Mouse (Mus musculus) forebrain, postnatal 0 days (tissue): ENCODE measurements around the gene Acot12. TPM values are rescaled to one million over a fixed set of nuclear protein-coding genes. Genes with fewer than 3 reads are reported as not detected.

Experiments used
- ATAC-seq: fragments of 200-750 bp; cut with Nextera tagmentation; 2 replicates; pipeline ENCODE4 v1.8.0; 2017; ENCODE audit warnings: mild to moderate bottlenecking, moderate library complexity
- DNase-seq: peaks from one replicate; pipeline ENCODE4 v3.0.0-alpha.2; 2015
- H3K27ac ChIP-seq: fragments of 300-500 bp; sonication (generic); 2 replicates; pipeline ENCODE4 v1.5.1; 2014; ENCODE audit warnings: low read depth, mild to moderate bottlenecking, antibody characterized with exemption, low read length, moderate library complexity, mixed read lengths
- H3K27me3 ChIP-seq: fragments of 300-500 bp; sonication (generic); 2 replicates; pipeline ENCODE4 v1.6.1; 2014; ENCODE audit warnings: mild to moderate bottlenecking, low read length, mixed read lengths; ENCODE audit not compliant: insufficient read depth
- H3K36me3 ChIP-seq: fragments of 300-500 bp; sonication (generic); 2 replicates; pipeline ENCODE4 v1.6.1; 2014; ENCODE audit warnings: mild to moderate bottlenecking, moderate library complexity; ENCODE audit not compliant: insufficient read depth
- H3K4me1 ChIP-seq: fragments of 300-500 bp; sonication (generic); 2 replicates; pipeline ENCODE4 v1.6.1; 2014; ENCODE audit warnings: antibody characterized with exemption; ENCODE audit not compliant: insufficient read depth
- H3K4me2 ChIP-seq: fragments of 300-500 bp; sonication (generic); 2 replicates; pipeline ENCODE4 v1.6.1; 2014; ENCODE audit warnings: low read depth, mild to moderate bottlenecking, moderate library complexity
- H3K4me3 ChIP-seq: fragments of 300-500 bp; sonication (generic); 2 replicates; pipeline ENCODE4 v1.5.1; 2014; ENCODE audit warnings: low read depth, low read length, mixed read lengths
- H3K9ac ChIP-seq: fragments of 300-500 bp; sonication (generic); 2 replicates; pipeline ENCODE4 v1.6.1; 2014; ENCODE audit warnings: mild to moderate bottlenecking
- H3K9me3 ChIP-seq: fragments of 300-500 bp; sonication (generic); 2 replicates; pipeline ENCODE4 v1.6.1; 2016; ENCODE audit warnings: low read length
- CTCF ChIP-seq: sonication (generic); IDR thresholded peaks from 2 replicates; pipeline ENCODE4 v1.5.1; 2016; ENCODE audit warnings: antibody characterized with exemption, control low read depth, low read depth
- WGBS: fragments of 180-500 bp; shearing (Covaris S2); extraction: QIAGEN DNeasy Blood & Tissue Kit; methylation state at CpG from one replicate; pipeline ENCODE4 v1.1.7; 2014; 5-methylcytosine and 5-hydroxymethylcytosine counted together
- polyA plus RNA-seq: library from polyadenylated mRNA; unstranded; fragments of >200 nt; fragmentation: Nextera tagmentation; extraction: Ambion mirVana; gene quantifications from 2 replicates; pipeline ENCODE4 v1.2.1, GENCODE M21; 2015
- total RNA-seq: library from RNA; depleted of rRNA; stranded (reverse); fragments of >200 nt; gene quantifications from 2 replicates; pipeline ENCODE4 v1.2.3, GENCODE M21; 2014

Acot12 gene
- total and polyA plus RNA-seq, 2 experiments from 2014 or later = 0.10 to 0.14 TPM

- Histone ChIP-seq H3K27me3 (no peaks in the 10 kb centered on the region), H3K36me3 (peaks cover 37% of the 10 kb centered on the region), H3K4me2 (no peak overlapping the region), H3K9ac (no peak overlapping the region), H3K4me3 (no peak overlapping the region), H3K4me1 (no peaks in the 10 kb centered on the region), H3K9me3 (no peaks in the 10 kb centered on the region), H3K27ac (no peak overlapping the region)
- no peak for TF ChIP-seq CTCF
- ATAC-seq (no peak), DNase-seq (no peak)
- WGBS = 94% methylated on average over 6 of the region's 6 CpGs
Observed at GRCm38 (mm10) chr13:91796916-91797315, 55.6 kb downstream of the Acot12 start.

DNA sequence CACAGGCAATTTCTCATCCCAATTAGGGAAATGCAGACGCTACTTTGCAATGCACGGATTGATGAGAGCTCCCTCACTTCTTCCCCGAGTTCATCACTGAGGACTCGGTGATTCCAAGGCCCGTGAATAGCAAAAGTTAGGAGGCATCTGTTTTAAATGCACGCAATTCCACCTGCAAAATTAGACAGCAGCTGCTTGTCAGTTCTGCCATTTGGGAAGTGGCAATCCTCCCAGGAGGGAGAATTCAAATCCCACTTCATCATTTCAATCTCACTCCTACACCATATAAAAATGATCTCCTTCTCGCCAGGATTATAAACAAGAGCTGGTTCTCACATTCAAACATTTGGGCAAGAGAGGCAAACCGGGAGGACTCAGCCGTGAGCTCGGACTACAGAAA lies 56.1 kb downstream of the Acot12 start:
- no peak for TF ChIP-seq CTCF
- Histone ChIP-seq H3K9ac (no peak overlapping the region), H3K4me1 (no peaks in the 10 kb centered on the region), H3K27me3 (no peaks in the 10 kb centered on the region), H3K9me3 (no peaks in the 10 kb centered on the region), H3K4me2 (no peak overlapping the region), H3K27ac (no peak overlapping the region), H3K36me3 (peaks cover 37% of the 10 kb centered on the region), H3K4me3 (no peak overlapping the region)
- DNase-seq (peak; percentile 14), ATAC-seq (0 out of 2 replicates have a peak, but pooled peaks have one; percentile 8)
- 79% methylated on average over 10 of the region's 10 CpGs for WGBS

- TF ChIP-seq CTCF = no peak
- H3K4me3 ChIP-seq = no peak overlapping the region
- H3K9ac ChIP-seq = no peak overlapping the region
- WGBS = 91% methylated on average over 5 of the region's 5 CpGs
- H3K4me1 ChIP-seq = no peaks in the 10 kb centered on the region
- no peaks in the 10 kb centered on the region for H3K9me3 ChIP-seq
- H3K27ac ChIP-seq = no peak overlapping the region
- no peak for DNase-seq
- no peak overlapping the region for H3K4me2 ChIP-seq
- peaks cover 40% of the 10 kb centered on the region for H3K36me3 ChIP-seq
- ATAC-seq = no peak
- H3K27me3 ChIP-seq = no peaks in the 10 kb centered on the region
Observed at GRCm38 (mm10) chr13:91801726-91802125, 60.4 kb downstream of the Acot12 start.

GRCm38 (mm10) chr13:91807155-91807839 lies 66.0 kb downstream of the Acot12 start, which contains the start of gene Zcchc9:
Gene Zcchc9, minus strand, starts transcription at chr13:91807705.
- Histone ChIP-seq H3K27me3 (no peaks in the 10 kb centered on the region), H3K27ac (peak within 1 kb of the TSS; percentile 94), H3K4me3 (peak within 1 kb of the TSS; percentile 91), H3K9me3 (no peaks in the 10 kb centered on the region), H3K9ac (peak within 1 kb of the TSS; percentile 98), H3K4me1 (no peaks in the 10 kb centered on the region), H3K4me2 (peak within 1 kb of the TSS; percentile 47), H3K36me3 (peaks cover 11% of the 10 kb centered on the region)
- TF ChIP-seq CTCF = peak; percentile 67
- WGBS = 2% methylated on average over 50 of the region's 50 CpGs
- ATAC-seq (peak; percentile 99), DNase-seq (peak; percentile 95)

DNA sequence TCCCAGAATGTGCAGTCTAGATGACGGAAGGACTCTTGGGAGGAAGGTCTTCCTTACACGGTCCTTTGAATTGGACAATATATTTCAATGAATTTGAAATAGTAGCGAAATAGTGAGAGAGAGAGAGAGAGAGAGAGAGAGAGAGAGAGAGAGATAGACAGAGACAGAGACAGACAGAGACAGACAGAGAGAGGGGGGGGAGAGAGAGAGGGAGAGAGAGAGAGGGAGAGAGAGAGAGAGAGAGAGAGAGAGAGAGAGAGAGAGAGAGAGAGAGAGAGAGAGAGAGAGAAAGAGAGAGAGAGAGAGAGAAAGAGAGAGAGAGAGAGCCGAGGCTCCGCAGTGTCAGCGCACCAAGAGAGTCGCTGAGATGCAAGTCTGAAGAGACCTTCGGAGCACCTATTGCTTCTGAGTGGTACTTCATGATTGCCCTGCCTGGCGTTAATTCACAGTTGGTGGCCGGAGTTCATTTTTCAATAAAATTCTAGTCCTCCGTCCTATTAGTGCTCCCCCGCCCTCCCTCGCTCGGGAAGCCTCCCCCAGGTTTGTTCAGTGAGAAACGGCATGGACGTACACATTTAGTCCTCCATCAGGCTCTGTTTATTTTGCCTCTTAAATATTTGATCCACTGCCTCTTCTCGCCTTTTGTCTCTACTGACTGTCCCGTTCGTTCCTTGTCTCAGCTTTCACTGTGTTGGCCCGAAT lies 66.7 kb downstream of the Acot12 start:
- no peaks in the 10 kb centered on the region for H3K4me1 ChIP-seq
- peak overlapping the region; percentile 91 for H3K4me3 ChIP-seq
- no peaks in the 10 kb centered on the region for H3K27me3 ChIP-seq
- whole genome bisulfite sequencing = 37% methylated on average over 20 of the region's 20 CpGs
- peak overlapping the region; percentile 47 for H3K4me2 ChIP-seq
- H3K9me3 ChIP-seq = no peaks in the 10 kb centered on the region
- H3K27ac ChIP-seq = peak overlapping the region; percentile 94
- H3K36me3 ChIP-seq = peaks cover 11% of the 10 kb centered on the region
- no peak for TF ChIP-seq CTCF
- H3K9ac ChIP-seq = peak overlapping the region; percentile 98
- DNase-seq = no peak
- ATAC-seq = no peak

GRCm38 (mm10) chr13:91809476-91809875 lies 68.2 kb downstream of the Acot12 start:
- H3K36me3 ChIP-seq = peaks cover 8% of the 10 kb centered on the region
- DNase-seq = peak; percentile 59

GRCm38 (mm10) chr13:91814670-91815069 lies 73.4 kb downstream of the Acot12 start:
- H3K4me3 ChIP-seq = no peak overlapping the region

More at GRCm38 (mm10) chr13:91809476-91809875, 68.2 kb downstream of the Acot12 start:
- no peaks in the 10 kb centered on the region for H3K27me3 ChIP-seq
- TF ChIP-seq CTCF = peak; percentile 64
- no peak for ATAC-seq
- H3K27ac ChIP-seq = no peak overlapping the region
- H3K4me1 ChIP-seq = no peaks in the 10 kb centered on the region
- no peaks in the 10 kb centered on the region for H3K9me3 ChIP-seq
- no peak overlapping the region for H3K4me3 ChIP-seq
- H3K4me2 ChIP-seq = no peak overlapping the region
- WGBS = 44% methylated on average over 2 of the region's 2 CpGs
- H3K9ac ChIP-seq = no peak overlapping the region

More at GRCm38 (mm10) chr13:91814670-91815069, 73.4 kb downstream of the Acot12 start:
- Histone ChIP-seq H3K4me1 (no peaks in the 10 kb centered on the region), H3K9me3 (no peaks in the 10 kb centered on the region), H3K27me3 (no peaks in the 10 kb centered on the region), H3K9ac (no peak overlapping the region), H3K4me2 (no peak overlapping the region), H3K36me3 (no peaks in the 10 kb centered on the region), H3K27ac (no peak overlapping the region)
- DNase-seq (no peak), ATAC-seq (no peak)
- 80% methylated on average over 5 of the region's 5 CpGs for WGBS
- TF ChIP-seq CTCF = no peak
